Mouse (Mus musculus) T-helper 17 cell (primary cell): ENCODE data around the gene Syngap1.
"Not testable (repeated sequence)": the region's sequence is repeated elsewhere in the genome, so short reads cannot be mapped to it uniquely, and the experiment has no call there.

Experiments
- in situ Hi-C, 2 experiments: fragments of 300-600 bp; cut with MboI, MseI; formaldehyde crosslinking; loops; 1 replicate in 1 of 2; 2 replicates in 1 of 2; pipeline ENCODE4 v1.15.1; 2025; ENCODE audit warnings: high pct_unique_total_duplicates in 2 of 2

Gene Syngap1

GRCm38 (mm10) chr17:26941031-26941789 is at the start of gene Syngap1:
Gene Syngap1, plus strand, starts transcription at chr17:26941253.
- in situ Hi-C loops: no loop called here

GRCm38 (mm10) chr17:26892635-26893375 is 48.2 kb upstream of the Syngap1 start:
- in situ Hi-C loops: loop anchor here in 1 of 2 experiments (10.0 kb wide), 1 partner anchor 168 kb away; no protein-coding TSS in a partner anchor

- in situ Hi-C loops: loop anchor here in 1 of 2 experiments (10.0 kb wide), 1 partner anchor 169 kb away; no protein-coding TSS in a partner anchor
These were observed 47.6 kb upstream of the Syngap1 start for GRCm38 (mm10) chr17:26893492-26893891.

GRCm38 (mm10) chr17:26894342-26894741 is 46.7 kb upstream of the Syngap1 start:
- in situ Hi-C loops: loop anchor here in 1 of 2 experiments (10.0 kb wide), 1 partner anchor 170 kb away; no protein-coding TSS in a partner anchor

- in situ Hi-C loops: loop anchor here in 1 of 2 experiments (10.0 kb wide), 1 partner anchor 171 kb away; no protein-coding TSS in a partner anchor
These were observed 45.5 kb upstream of the Syngap1 start for GRCm38 (mm10) chr17:26895578-26895977.

- in situ Hi-C loops: no loop called here
These were observed 40.1 kb upstream of the Syngap1 start for GRCm38 (mm10) chr17:26900916-26901315.

- in situ Hi-C loops: no loop called here
These were observed 36.7 kb upstream of the Syngap1 start for GRCm38 (mm10) chr17:26904320-26904719.

GRCm38 (mm10) chr17:26907506-26907905 is 33.5 kb upstream of the Syngap1 start:
- in situ Hi-C loops: not testable (repeated sequence)

GRCm38 (mm10) chr17:26915248-26915647 is 25.8 kb upstream of the Syngap1 start:
- in situ Hi-C loops: no loop called here

GRCm38 (mm10) chr17:26916711-26917482 is 24.2 kb upstream of the Syngap1 start, which contains the start of gene Kifc5b:
Gene Kifc5b, plus strand, starts transcription at chr17:26917091.
- in situ Hi-C loops: no loop called here

GRCm38 (mm10) chr17:26917560-26917959 is 23.5 kb upstream of the Syngap1 start:
- in situ Hi-C loops: not testable (repeated sequence)

- in situ Hi-C loops: no loop called here
These were observed 22.7 kb upstream of the Syngap1 start for GRCm38 (mm10) chr17:26918343-26918742.

GRCm38 (mm10) chr17:26919516-26919915 is 21.5 kb upstream of the Syngap1 start:
- in situ Hi-C loops: not testable (repeated sequence)

GRCm38 (mm10) chr17:26922368-26922767 is 18.7 kb upstream of the Syngap1 start:
- in situ Hi-C loops: loop anchor here in 1 of 2 experiments (10.0 kb wide), 1 partner anchor 52 kb away; the partner anchor contains the start of gene Zbtb9

GRCm38 (mm10) chr17:26925414-26925813 is 15.6 kb upstream of the Syngap1 start:
- in situ Hi-C loops: loop anchor here in 1 of 2 experiments (10.0 kb wide), 1 partner anchor 49 kb away; the partner anchor contains the start of gene Zbtb9

GRCm38 (mm10) chr17:26931795-26932194 is 9.3 kb upstream of the Syngap1 start:
- in situ Hi-C loops: not testable (repeated sequence)

- in situ Hi-C loops: no loop called here
These were observed 8.1 kb upstream of the Syngap1 start, which contains the start of gene Phf1 for GRCm38 (mm10) chr17:26932839-26933398. Gene Phf1, plus strand, starts transcription at chr17:26933052.

GRCm38 (mm10) chr17:26933419-26933818 is 7.6 kb upstream of the Syngap1 start:
- in situ Hi-C loops: no loop called here

GRCm38 (mm10) chr17:26933885-26934827 is 6.9 kb upstream of the Syngap1 start:
- in situ Hi-C loops: no loop called here

GRCm38 (mm10) chr17:26935027-26935426 is 6.0 kb upstream of the Syngap1 start:
- in situ Hi-C loops: no loop called here
